Mouse (Mus musculus) liver, embryonic 16.5 days (tissue): Measurements from ENCODE around the gene Ttc30a1. TPM values are rescaled to one million over a fixed set of nuclear protein-coding genes. Genes with fewer than 3 reads are reported as not detected.
"Not testable (repeated sequence)": the region's sequence is repeated elsewhere in the genome, so short reads cannot be mapped to it uniquely, and the experiment has no call there.

ENCODE experiments used
- ATAC-seq: fragments of 200-750 bp; cut with Nextera tagmentation; 2 replicates; pipeline ENCODE4 v1.8.0; 2017; ENCODE audit warnings: low read depth, mild to moderate bottlenecking, moderate number of reproducible peaks, moderate library complexity
- H3K27ac ChIP-seq: fragments of 300-500 bp; sonication (generic); 2 replicates; pipeline ENCODE4 v1.5.1; 2014; ENCODE audit warnings: mild to moderate bottlenecking, low read length
- H3K27me3 ChIP-seq: fragments of 300-500 bp; sonication (generic); 2 replicates; pipeline ENCODE4 v1.6.1; 2014; ENCODE audit warnings: low read depth, low read length, mixed read lengths; ENCODE audit not compliant: control insufficient read depth, insufficient read depth
- H3K36me3 ChIP-seq: fragments of 300-500 bp; sonication (generic); 2 replicates; pipeline ENCODE4 v1.6.1; 2014; ENCODE audit warnings: mild to moderate bottlenecking; ENCODE audit not compliant: control insufficient read depth, insufficient read depth
- H3K4me1 ChIP-seq: fragments of 300-500 bp; sonication (generic); 2 replicates; pipeline ENCODE4 v1.6.1; 2014; ENCODE audit warnings: low read depth, low read length, mixed read lengths; ENCODE audit not compliant: control insufficient read depth
- H3K4me2 ChIP-seq: fragments of 300-500 bp; sonication (generic); 2 replicates; pipeline ENCODE4 v1.6.1; 2014; ENCODE audit warnings: low read depth, low read length, mixed read lengths
- H3K4me3 ChIP-seq: fragments of 300-500 bp; sonication (generic); 2 replicates; pipeline ENCODE4 v1.5.1; 2014; ENCODE audit warnings: low read depth, mild to moderate bottlenecking, low read length
- H3K9ac ChIP-seq: fragments of 300-500 bp; sonication (generic); 2 replicates; pipeline ENCODE4 v1.6.1; 2014; ENCODE audit warnings: low read depth, low read length
- H3K9me3 ChIP-seq: fragments of 300-500 bp; sonication (generic); replicated peaks from 2 replicates; pipeline ENCODE4 v1.6.1; 2016; ENCODE audit warnings: low read length; ENCODE audit not compliant: control insufficient read depth
- WGBS: fragments of 180-500 bp; shearing (Covaris S2); extraction: QIAGEN DNeasy Blood & Tissue Kit; methylation state at CpG from one replicate; pipeline ENCODE4 v1.1.7; 2014; ENCODE audit not compliant: insufficient replicate concordance; 5-methylcytosine and 5-hydroxymethylcytosine counted together
- polyA plus RNA-seq: library from polyadenylated mRNA; unstranded; fragments of >200 nt; fragmentation: Nextera tagmentation; extraction: Ambion mirVana; gene quantifications from 2 replicates; pipeline ENCODE4 v1.2.1, GENCODE M21; 2015

Ttc30a1 gene
- polyA plus RNA-seq, 1 experiment from 2014 or later = 1.2 TPM

- no peak overlapping the region for H3K4me2 ChIP-seq
- 54% methylated on average over 14 of the region's 14 CpGs for WGBS
- H3K4me1 ChIP-seq = no peaks in the 10 kb centered on the region
- no peak for ATAC-seq
- no peak overlapping the region for H3K27ac ChIP-seq
- no peak overlapping the region for H3K9ac ChIP-seq
- no peaks in the 10 kb centered on the region for H3K27me3 ChIP-seq
- H3K9me3 ChIP-seq = no peaks in the 10 kb centered on the region
- no peaks in the 10 kb centered on the region for H3K36me3 ChIP-seq
- no peak overlapping the region for H3K4me3 ChIP-seq
Measured at GRCm38 (mm10) chr2:75955709-75956108, 26.1 kb downstream of the Ttc30a1 start.

- Histone ChIP-seq H3K4me2 (no peak overlapping the region), H3K4me3 (no peak overlapping the region), H3K4me1 (no peaks in the 10 kb centered on the region), H3K9me3 (no peaks in the 10 kb centered on the region), H3K36me3 (no peaks in the 10 kb centered on the region), H3K9ac (no peak overlapping the region), H3K27me3 (no peaks in the 10 kb centered on the region), H3K27ac (no peak overlapping the region)
- no peak for ATAC-seq
- WGBS = 74% methylated on average over 5 of the region's 5 CpGs
Measured at GRCm38 (mm10) chr2:75953320-75953719, 28.4 kb downstream of the Ttc30a1 start.

- no peak overlapping the region for H3K9ac ChIP-seq
- no peaks in the 10 kb centered on the region for H3K36me3 ChIP-seq
- H3K4me3 ChIP-seq = no peak overlapping the region
- H3K4me1 ChIP-seq = no peaks in the 10 kb centered on the region
- ATAC-seq = no peak
- 67% methylated on average over 8 of the region's 8 CpGs for WGBS
- H3K27me3 ChIP-seq = no peaks in the 10 kb centered on the region
- no peak overlapping the region for H3K27ac ChIP-seq
- H3K9me3 ChIP-seq = no peaks in the 10 kb centered on the region
- H3K4me2 ChIP-seq = no peak overlapping the region
Measured at GRCm38 (mm10) chr2:75950685-75951084, 31.1 kb downstream of the Ttc30a1 start.

- peak; percentile 71 for ATAC-seq
- peaks cover 4% of the 10 kb centered on the region; the same call in 1 of the 2 replicates for H3K4me1 ChIP-seq
- H3K36me3 ChIP-seq = no peaks in the 10 kb centered on the region
- peak within 1 kb of the TSS; percentile 70 for H3K4me3 ChIP-seq
- peak within 1 kb of the TSS; percentile 75 for H3K4me2 ChIP-seq
- no peak within 1 kb of the TSS for H3K27ac ChIP-seq
- H3K27me3 ChIP-seq = no peaks in the 10 kb centered on the region
- 5% methylated on average over 35 of the region's 42 CpGs for WGBS
- H3K9ac ChIP-seq = peak within 1 kb of the TSS; percentile 52
- H3K9me3 ChIP-seq = no peaks in the 10 kb centered on the region
Measured at GRCm38 (mm10) chr2:75938117-75939063, 43.4 kb downstream of the Ttc30a1 start, which contains the start of gene Ttc30b. Ttc30b (minus strand) TSS chr2:75938585.

GRCm38 (mm10) chr2:75937520-75938116 is 44.1 kb downstream of the Ttc30a1 start:
- 74% methylated on average over 13 of the region's 17 CpGs for WGBS
- ATAC-seq, H3K27ac ChIP-seq, H3K4me1 ChIP-seq, H3K9ac ChIP-seq, H3K27me3 ChIP-seq, H3K9me3 ChIP-seq, H3K36me3 ChIP-seq: not testable (repeated sequence)
- peak overlapping the region; percentile 75 for H3K4me2 ChIP-seq
- H3K4me3 ChIP-seq = peak overlapping the region; percentile 70

- not testable (repeated sequence) for H3K9me3 ChIP-seq, H3K27me3 ChIP-seq, ATAC-seq, H3K4me2 ChIP-seq, H3K27ac ChIP-seq, H3K36me3 ChIP-seq, H3K9ac ChIP-seq, H3K4me3 ChIP-seq, H3K4me1 ChIP-seq
- 81% methylated on average over 2 of the region's 2 CpGs for WGBS
Measured at GRCm38 (mm10) chr2:75936685-75937084, 45.1 kb downstream of the Ttc30a1 start.

GRCm38 (mm10) chr2:75933541-75933940 is 48.2 kb downstream of the Ttc30a1 start:
- no peak for ATAC-seq
- WGBS = 52% methylated on average over 7 of the region's 7 CpGs
- H3K4me1 ChIP-seq = no peaks in the 10 kb centered on the region

GRCm38 (mm10) chr2:75930941-75931340 is 50.8 kb downstream of the Ttc30a1 start:
- Histone ChIP-seq H3K4me2 (no peak overlapping the region), H3K9ac (no peak overlapping the region), H3K4me3 (no peak overlapping the region), H3K27me3 (no peaks in the 10 kb centered on the region), H3K9me3 (no peaks in the 10 kb centered on the region), H3K4me1 (no peaks in the 10 kb centered on the region), H3K27ac (no peak overlapping the region), H3K36me3 (no peaks in the 10 kb centered on the region)
- WGBS = 75% methylated on average over 2 of the region's 2 CpGs
- no peak for ATAC-seq

More at GRCm38 (mm10) chr2:75933541-75933940, 48.2 kb downstream of the Ttc30a1 start:
- no peaks in the 10 kb centered on the region for H3K36me3 ChIP-seq
- H3K9me3 ChIP-seq = no peaks in the 10 kb centered on the region
- no peak overlapping the region for H3K27ac ChIP-seq
- H3K9ac ChIP-seq = no peak overlapping the region
- H3K4me3 ChIP-seq = no peak overlapping the region
- no peaks in the 10 kb centered on the region for H3K27me3 ChIP-seq
- H3K4me2 ChIP-seq = no peak overlapping the region
